Mouse (Mus musculus): ENCODE measurements at regions not wholly inside any gene's neighbourhood (a gene's known extent, or its start where the extent isn't known, plus 50 kb on each side); places are given as distances from the start of the nearest gene placed in this dataset.

DNA sequence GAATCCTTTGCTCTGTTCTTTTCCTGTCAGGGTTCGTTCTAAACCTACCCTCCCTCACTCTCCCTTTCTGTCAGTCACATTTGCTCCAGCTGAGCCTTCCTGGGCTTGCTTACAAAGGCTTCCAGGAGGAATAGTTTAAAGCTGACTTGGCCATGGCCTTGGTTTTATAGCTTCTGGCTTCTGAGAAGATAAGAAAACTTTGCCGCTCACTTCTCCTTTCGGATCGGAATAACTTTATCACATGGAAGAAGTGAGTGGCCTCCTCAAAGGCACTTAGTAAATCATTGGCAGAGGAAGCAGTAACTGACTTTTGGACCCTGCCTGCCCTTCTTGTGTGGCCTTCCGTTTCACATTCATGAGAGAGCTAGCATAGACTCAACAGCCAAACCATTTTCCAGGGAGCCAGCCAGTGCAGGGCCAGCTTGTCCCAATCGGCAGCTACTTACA lies 134.4 kb upstream of the Fat1 start:
- TF ChIP-seq POLR2A (IDR thresholded peaks at IDR 0.05; ENCODE audit: borderline replicate concordance, extremely low read depth, low read depth, low read length) (no peak), CTCF (IDR thresholded peaks at IDR 0.05; ENCODE audit: insufficient read depth, low read length) (no peak)

All from lung, adult 2 months (tissue).